Mouse (Mus musculus): ENCODE data around the gene Cacnb2.

DNA sequence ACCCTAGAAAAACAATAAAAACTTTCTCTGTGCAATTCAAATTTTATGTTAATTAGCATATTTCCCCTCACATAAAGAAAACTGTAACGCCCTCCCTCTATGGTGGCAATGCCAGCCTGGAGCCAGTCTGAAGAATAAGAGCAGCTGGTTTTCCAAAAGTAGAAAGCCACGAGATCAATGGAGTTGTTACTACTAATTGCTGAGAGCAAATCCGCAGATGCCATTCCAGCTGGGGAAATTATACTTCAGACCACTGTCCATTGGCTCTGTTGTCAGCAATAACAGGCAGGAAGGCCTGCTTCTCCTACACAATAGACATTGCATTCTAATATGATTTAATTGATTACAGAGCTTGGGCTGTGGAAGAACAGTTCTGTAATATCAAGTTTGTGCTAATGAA, 257.5 kb downstream of the Cacnb2 start:
- TF ChIP-seq CTCF (IDR thresholded peaks at IDR 0.05; ENCODE audit: low read depth) (no peak), EP300 (IDR thresholded peaks at IDR 0.05; ENCODE audit: low read depth) (no peak)

Data from liver, postnatal 0 days (tissue).